Mouse (Mus musculus) CD4-positive, CD25-positive, alpha-beta regulatory T cell (primary cell): Measurements from ENCODE around the gene Gm7361. TPM values are rescaled to one million over a fixed set of nuclear protein-coding genes. Genes with fewer than 3 reads are reported as not detected.

Source experiments
- polyA plus RNA-seq: library from polyadenylated mRNA; unstranded; fragments of 100-300 nt; shearing (Covaris generic); gene quantifications from one replicate; pipeline ENCODE4 v1.2.1, GENCODE M21; 2017

Gm7361 gene
- polyA plus RNA-seq, result not detected

GRCm38 (mm10) chr5:26257391-26257790 is at the start of gene Gm7361:
Gene Gm7361 (plus strand): TSS chr5:26257691.

Other genes with a start within 250 kb of the Gm7361 start
- not detected for gene Gm5862, start 234.8 kb upstream of the Gm7361 start, polyA plus RNA-seq
- gene Speer4a, start 218.1 kb upstream of the Gm7361 start, polyA plus RNA-seq, result not detected
- gene Gm7347, start 199.1 kb upstream of the Gm7361 start, polyA plus RNA-seq, result not detected
- not detected for gene Gm10471, start 168.4 kb upstream of the Gm7361 start, polyA plus RNA-seq
- not detected for gene 5031410I06Rik, start 152.3 kb upstream of the Gm7361 start, polyA plus RNA-seq
- not detected for gene Gm10220, start 136.3 kb upstream of the Gm7361 start, polyA plus RNA-seq